Mouse (Mus musculus) lung, embryonic 15.5 days (tissue): ENCODE results near the gene Pnlip. TPM values are rescaled to one million over a fixed set of nuclear protein-coding genes. Genes with fewer than 3 reads are reported as not detected.

ENCODE experiments used
- ATAC-seq: fragments of 200-750 bp; cut with Nextera tagmentation; 2 replicates; pipeline ENCODE4 v1.8.0; 2017; ENCODE audit warnings: moderate number of reproducible peaks, borderline replicate concordance; ENCODE audit not compliant: low FRiP score, low TSS enrichment; ENCODE audit errors: extremely low read depth
- H3K27ac ChIP-seq: fragments of 300-500 bp; sonication (generic); 2 replicates; pipeline ENCODE4 v1.5.1; 2015; ENCODE audit warnings: moderate library complexity, mild to moderate bottlenecking, inconsistent platforms
- H3K27me3 ChIP-seq: fragments of 300-500 bp; sonication (generic); 2 replicates; pipeline ENCODE4 v1.6.1; 2015; ENCODE audit warnings: inconsistent platforms
- H3K36me3 ChIP-seq: fragments of 300-500 bp; sonication (generic); 2 replicates; pipeline ENCODE4 v1.6.1; 2015; ENCODE audit warnings: inconsistent platforms
- H3K4me1 ChIP-seq: fragments of 300-500 bp; sonication (generic); 2 replicates; pipeline ENCODE4 v1.6.1; 2015; ENCODE audit warnings: inconsistent platforms
- H3K4me2 ChIP-seq: fragments of 300-500 bp; sonication (generic); 2 replicates; pipeline ENCODE4 v1.6.1; 2015; ENCODE audit warnings: inconsistent platforms, mild to moderate bottlenecking, moderate library complexity
- H3K4me3 ChIP-seq: fragments of 300-500 bp; sonication (generic); 2 replicates; pipeline ENCODE4 v1.5.1; 2015; ENCODE audit warnings: mild to moderate bottlenecking, inconsistent platforms
- H3K9ac ChIP-seq: fragments of 300-500 bp; sonication (generic); 2 replicates; pipeline ENCODE4 v1.6.1; 2015; ENCODE audit warnings: inconsistent platforms
- H3K9me3 ChIP-seq: fragments of 300-500 bp; sonication (generic); 2 replicates; pipeline ENCODE4 v1.6.1; 2016; ENCODE audit warnings: inconsistent platforms
- WGBS: fragments of 180-500 bp; shearing (Covaris S2); methylation state at CpG from one replicate; pipeline ENCODE4 v1.1.7; 2015; 5-methylcytosine and 5-hydroxymethylcytosine counted together
- polyA plus RNA-seq: library from polyadenylated mRNA; unstranded; fragments of >200 nt; fragmentation: Nextera tagmentation; extraction: Ambion mirVana; gene quantifications from 2 replicates; pipeline ENCODE4 v1.2.1, GENCODE M21; 2015

Gene Pnlip
- polyA plus RNA-seq, 1 experiment from 2014 or later, result not detected

DNA sequence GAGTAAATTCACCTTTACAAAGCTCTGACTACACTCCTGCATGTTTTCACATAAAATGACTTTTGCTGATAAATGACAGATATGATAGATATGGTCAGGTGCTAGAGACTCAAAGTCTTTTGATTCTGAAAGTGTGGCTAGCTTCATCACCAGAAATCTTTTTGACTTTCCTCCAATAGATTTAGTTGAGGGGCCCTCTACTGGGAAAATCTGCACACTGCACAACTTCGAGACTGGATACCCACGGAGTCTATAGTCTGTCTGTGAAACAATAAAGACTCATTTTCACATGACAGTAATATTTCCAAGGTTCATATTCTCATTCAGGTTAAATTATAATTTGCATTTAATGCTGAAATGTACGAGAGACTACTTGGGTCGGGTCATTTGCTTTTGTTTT, 9.8 kb downstream of the Pnlip start:
- no peak for ATAC-seq
- Histone ChIP-seq H3K36me3 (no peaks in the 10 kb centered on the region), H3K4me3 (no peak overlapping the region), H3K4me1 (no peaks in the 10 kb centered on the region), H3K4me2 (no peak overlapping the region), H3K9me3 (no peaks in the 10 kb centered on the region), H3K27me3 (no peaks in the 10 kb centered on the region), H3K9ac (no peak overlapping the region), H3K27ac (no peak overlapping the region)
- WGBS, result 53% methylated on average over 4 of the region's 4 CpGs

DNA sequence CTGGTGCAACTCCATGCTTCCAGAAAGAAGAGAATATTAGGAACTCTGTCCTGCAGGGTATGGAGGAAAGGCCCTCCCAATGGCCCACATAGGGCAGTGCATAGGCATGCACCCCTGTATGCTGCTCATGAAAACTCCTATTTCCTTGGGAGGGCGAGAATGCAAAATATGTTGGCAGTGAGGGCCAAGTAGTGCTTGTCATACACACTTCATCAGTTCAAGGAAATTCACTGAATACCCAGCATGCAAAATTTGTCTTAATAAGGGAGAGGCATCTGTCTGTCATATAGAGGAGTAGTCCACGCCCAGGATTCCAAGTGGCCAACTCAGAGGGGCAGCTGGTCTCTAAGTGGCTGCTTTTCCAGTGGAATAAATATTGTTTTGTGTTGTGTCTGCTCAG, 11.0 kb downstream of the Pnlip start:
- ATAC-seq, result no peak
- H3K4me3 ChIP-seq, result no peak overlapping the region
- no peaks in the 10 kb centered on the region for H3K36me3 ChIP-seq
- WGBS, result 61% methylated on average over 2 of the region's 2 CpGs
- no peaks in the 10 kb centered on the region for H3K9me3 ChIP-seq
- H3K4me1 ChIP-seq, result no peaks in the 10 kb centered on the region
- no peak overlapping the region for H3K4me2 ChIP-seq
- H3K9ac ChIP-seq, result no peak overlapping the region
- no peaks in the 10 kb centered on the region for H3K27me3 ChIP-seq
- H3K27ac ChIP-seq, result no peak overlapping the region

DNA sequence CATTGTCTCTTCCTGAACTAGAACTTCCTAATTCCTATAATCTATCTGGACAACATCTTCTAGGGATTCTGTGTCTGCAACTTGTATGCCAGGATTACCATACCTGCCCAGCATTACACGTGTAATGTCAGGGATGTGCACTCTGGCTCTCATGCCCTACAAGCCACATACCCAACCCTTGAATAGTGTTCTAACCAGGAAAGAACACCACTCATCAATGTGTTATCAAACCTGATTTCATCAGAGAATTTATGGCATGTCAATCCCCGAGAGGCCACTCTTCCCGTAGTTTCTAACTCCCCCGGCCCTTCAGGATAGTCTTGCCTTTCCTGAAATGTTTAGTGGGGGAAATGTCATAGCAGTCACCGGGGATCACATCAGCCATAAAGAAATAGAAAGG, 12.6 kb downstream of the Pnlip start:
- WGBS, result 68% methylated on average over 5 of the region's 5 CpGs
- H3K4me3 ChIP-seq, result no peak overlapping the region
- no peak overlapping the region for H3K9ac ChIP-seq
- H3K4me1 ChIP-seq, result no peaks in the 10 kb centered on the region
- no peaks in the 10 kb centered on the region for H3K9me3 ChIP-seq
- no peak overlapping the region for H3K4me2 ChIP-seq
- no peaks in the 10 kb centered on the region for H3K27me3 ChIP-seq
- H3K27ac ChIP-seq, result no peak overlapping the region
- no peak for ATAC-seq
- H3K36me3 ChIP-seq, result no peaks in the 10 kb centered on the region

DNA sequence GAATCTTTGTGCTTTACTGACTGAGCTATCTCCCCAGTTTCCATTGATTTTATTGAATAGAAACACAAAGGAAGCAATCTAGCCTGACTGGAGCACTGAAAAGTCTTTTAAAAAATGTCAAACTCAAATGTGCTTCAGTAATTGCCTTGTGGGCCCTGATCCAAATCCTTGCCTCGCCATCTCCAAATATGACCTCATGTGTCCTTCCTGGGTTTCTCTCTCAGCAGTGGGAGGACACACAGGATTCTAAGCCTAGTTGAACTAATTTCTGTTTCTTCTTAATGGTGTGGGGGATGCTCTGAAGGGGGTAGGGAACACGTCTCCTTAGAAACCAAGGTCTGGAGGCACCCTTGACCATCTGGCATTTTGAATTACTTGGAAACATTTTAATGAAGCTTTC, 22.3 kb downstream of the Pnlip start:
- Histone ChIP-seq H3K4me3 (no peak overlapping the region), H3K4me1 (no peaks in the 10 kb centered on the region), H3K9ac (no peak overlapping the region), H3K9me3 (no peaks in the 10 kb centered on the region), H3K27me3 (no peaks in the 10 kb centered on the region), H3K27ac (no peak overlapping the region), H3K36me3 (no peaks in the 10 kb centered on the region), H3K4me2 (no peak overlapping the region)
- WGBS, result 36% methylated on average over 2 of the region's 2 CpGs
- no peak for ATAC-seq

GRCm38 (mm10) chr19:58677117-58677516, 24.8 kb downstream of the Pnlip start:
- Histone ChIP-seq H3K27ac (no peak overlapping the region), H3K36me3 (no peaks in the 10 kb centered on the region), H3K4me3 (no peak overlapping the region), H3K4me1 (no peaks in the 10 kb centered on the region), H3K27me3 (no peaks in the 10 kb centered on the region), H3K9me3 (no peaks in the 10 kb centered on the region), H3K4me2 (no peak overlapping the region), H3K9ac (no peak overlapping the region)
- no peak for ATAC-seq
- WGBS, result 61% methylated on average over 8 of the region's 8 CpGs

- Histone ChIP-seq H3K4me3 (no peak overlapping the region), H3K27me3 (no peaks in the 10 kb centered on the region), H3K4me1 (no peaks in the 10 kb centered on the region), H3K9me3 (no peaks in the 10 kb centered on the region), H3K4me2 (no peak overlapping the region), H3K27ac (no peak overlapping the region), H3K9ac (no peak overlapping the region), H3K36me3 (no peaks in the 10 kb centered on the region)
- no peak for ATAC-seq
- WGBS, result 62% methylated on average over 1 of the region's 1 CpGs
These were observed 36.6 kb downstream of the Pnlip start for GRCm38 (mm10) chr19:58688933-58689332.

DNA sequence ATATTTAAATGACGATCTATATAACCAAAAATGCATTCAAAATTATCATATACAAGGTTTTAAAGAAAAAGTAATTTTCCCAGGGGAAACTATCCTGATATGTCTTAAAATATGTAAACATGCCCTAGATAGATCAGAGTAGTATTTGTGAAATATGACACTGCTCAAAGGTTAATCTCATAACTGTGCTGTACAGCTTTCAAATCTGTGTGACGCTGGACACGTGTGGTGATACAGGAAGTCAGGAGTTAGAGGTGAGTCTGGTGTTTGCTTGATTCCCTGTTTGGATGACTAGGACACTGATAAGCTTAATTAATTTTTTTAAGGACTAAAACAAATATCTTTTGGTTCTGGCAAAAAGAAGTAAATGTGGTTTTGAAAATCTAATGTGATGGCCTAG, 43.0 kb downstream of the Pnlip start:
- ATAC-seq, result no peak
- H3K9me3 ChIP-seq, result no peaks in the 10 kb centered on the region
- 53% methylated on average over 3 of the region's 3 CpGs for WGBS

DNA sequence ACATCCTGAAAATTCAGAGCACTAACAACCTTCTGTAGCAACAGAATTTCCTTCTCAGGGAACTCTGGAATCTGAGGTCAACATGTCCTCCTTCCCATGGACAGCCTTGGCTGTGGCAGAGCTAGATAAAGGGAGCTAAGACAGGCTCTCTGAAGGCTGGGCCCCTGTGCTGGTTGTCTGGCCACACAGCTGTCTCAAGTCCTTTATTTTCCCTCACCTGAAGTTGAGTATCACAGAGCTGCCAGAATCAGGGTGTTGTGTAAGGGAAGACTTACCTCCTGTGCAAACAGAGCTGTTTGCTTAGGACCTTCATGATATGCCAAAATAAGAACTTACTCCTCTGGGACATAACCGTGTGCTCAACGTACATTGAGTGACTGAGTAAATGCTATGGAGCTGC, 43.9 kb downstream of the Pnlip start:
- no peaks in the 10 kb centered on the region for H3K27me3 ChIP-seq
- no peaks in the 10 kb centered on the region for H3K9me3 ChIP-seq
- no peak for ATAC-seq
- no peak overlapping the region for H3K4me3 ChIP-seq
- no peak overlapping the region for H3K4me2 ChIP-seq
- no peak overlapping the region for H3K9ac ChIP-seq
- WGBS, result 37% methylated on average over 2 of the region's 2 CpGs
- no peaks in the 10 kb centered on the region for H3K4me1 ChIP-seq
- H3K27ac ChIP-seq, result no peak overlapping the region
- no peaks in the 10 kb centered on the region for H3K36me3 ChIP-seq

More for the DNA sequence above, 43.0 kb downstream of the Pnlip start:
- H3K27me3 ChIP-seq, result no peaks in the 10 kb centered on the region
- H3K36me3 ChIP-seq, result no peaks in the 10 kb centered on the region
- no peaks in the 10 kb centered on the region for H3K4me1 ChIP-seq
- H3K4me3 ChIP-seq, result no peak overlapping the region
- no peak overlapping the region for H3K9ac ChIP-seq
- H3K4me2 ChIP-seq, result no peak overlapping the region
- no peak overlapping the region for H3K27ac ChIP-seq

DNA sequence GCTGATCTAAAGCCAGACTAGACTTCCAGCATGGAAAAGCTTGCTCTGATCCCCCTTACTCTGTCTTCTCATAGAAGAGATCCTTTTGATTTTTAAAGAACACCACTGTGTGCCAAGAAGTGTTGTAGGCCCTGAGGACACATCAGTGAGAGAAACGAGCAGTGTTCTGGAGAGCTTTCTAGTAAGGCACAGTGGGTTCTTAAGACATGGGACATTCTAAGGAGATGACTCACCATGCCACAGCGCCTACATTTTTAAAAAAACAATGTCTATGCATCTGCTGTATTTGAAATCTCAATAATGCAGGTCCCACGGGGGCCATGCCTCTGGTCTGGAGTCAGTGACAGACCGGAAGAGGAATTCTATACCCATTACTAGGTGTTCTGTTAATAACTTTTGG, 52.3 kb downstream of the Pnlip start:
- no peak overlapping the region for H3K27ac ChIP-seq
- H3K4me3 ChIP-seq, result no peak overlapping the region
- no peaks in the 10 kb centered on the region for H3K36me3 ChIP-seq
- no peaks in the 10 kb centered on the region for H3K27me3 ChIP-seq
- ATAC-seq, result no peak
- no peaks in the 10 kb centered on the region for H3K4me1 ChIP-seq
- 77% methylated on average over 4 of the region's 4 CpGs for WGBS
- H3K9ac ChIP-seq, result no peak overlapping the region
- no peak overlapping the region for H3K4me2 ChIP-seq
- H3K9me3 ChIP-seq, result no peaks in the 10 kb centered on the region

- Histone ChIP-seq H3K9ac (no peak overlapping the region), H3K27me3 (no peaks in the 10 kb centered on the region), H3K4me3 (no peak overlapping the region), H3K36me3 (no peaks in the 10 kb centered on the region), H3K4me2 (no peak overlapping the region), H3K27ac (no peak overlapping the region), H3K9me3 (no peaks in the 10 kb centered on the region), H3K4me1 (no peaks in the 10 kb centered on the region)
- 62% methylated on average over 3 of the region's 3 CpGs for WGBS
- no peak for ATAC-seq
These were observed 56.3 kb downstream of the Pnlip start for GRCm38 (mm10) chr19:58708611-58709010.

DNA sequence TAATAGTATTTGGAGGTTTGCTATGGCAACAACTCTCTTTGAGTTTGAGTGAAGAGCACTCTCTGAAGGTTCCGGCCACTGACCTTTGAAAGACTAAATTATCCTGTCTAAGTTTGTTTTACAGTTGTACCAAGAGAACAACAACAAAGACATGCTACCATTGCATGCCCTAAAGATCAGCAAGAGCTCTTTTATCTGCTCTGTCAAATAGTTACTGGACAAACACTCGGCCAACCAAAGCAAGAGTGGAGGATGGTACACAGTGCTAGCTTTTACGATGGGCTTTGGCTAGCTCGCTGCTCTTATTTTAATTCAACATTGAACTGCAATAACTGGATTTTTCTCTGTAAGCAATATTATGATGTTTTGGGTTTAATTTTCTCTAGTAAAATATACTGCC, 65.6 kb downstream of the Pnlip start:
- no peak overlapping the region for H3K4me2 ChIP-seq
- no peaks in the 10 kb centered on the region for H3K4me1 ChIP-seq
- no peaks in the 10 kb centered on the region for H3K27me3 ChIP-seq
- no peak overlapping the region for H3K4me3 ChIP-seq
- no peak overlapping the region for H3K27ac ChIP-seq
- 59% methylated on average over 4 of the region's 4 CpGs for WGBS
- H3K36me3 ChIP-seq, result no peaks in the 10 kb centered on the region
- H3K9ac ChIP-seq, result no peak overlapping the region
- ATAC-seq, result no peak
- H3K9me3 ChIP-seq, result no peaks in the 10 kb centered on the region

DNA sequence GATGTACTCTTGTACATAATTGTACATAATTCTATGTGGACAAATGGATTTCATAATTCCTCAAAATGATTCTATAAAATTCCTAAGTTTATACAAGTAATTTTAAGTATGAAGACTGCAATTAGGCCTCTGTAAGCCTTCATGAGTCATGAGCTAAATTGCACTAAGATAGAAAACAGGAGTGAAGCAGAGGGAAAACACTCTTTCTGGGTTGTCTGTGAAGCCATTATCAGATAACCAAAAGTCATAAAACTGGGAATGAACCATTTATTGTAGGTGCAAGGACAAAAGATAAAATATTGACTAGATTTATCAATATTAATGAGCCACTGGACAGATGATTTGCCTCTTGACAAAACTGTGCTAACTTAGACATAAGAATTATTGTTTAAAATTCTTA, 68.1 kb downstream of the Pnlip start:
- no peak overlapping the region for H3K4me2 ChIP-seq
- H3K36me3 ChIP-seq, result no peaks in the 10 kb centered on the region
- no peak overlapping the region for H3K4me3 ChIP-seq
- H3K9me3 ChIP-seq, result no peaks in the 10 kb centered on the region
- ATAC-seq, result no peak
- no peak overlapping the region for H3K27ac ChIP-seq
- no peaks in the 10 kb centered on the region for H3K4me1 ChIP-seq
- no peaks in the 10 kb centered on the region for H3K27me3 ChIP-seq
- H3K9ac ChIP-seq, result no peak overlapping the region

- H3K27ac ChIP-seq, result no peak overlapping the region
- ATAC-seq, result no peak
- WGBS, result 66% methylated on average over 5 of the region's 5 CpGs
- peaks cover 12% of the 10 kb centered on the region; the same call in 1 of the 2 replicates for H3K4me1 ChIP-seq
- no peak overlapping the region for H3K4me3 ChIP-seq
- H3K4me2 ChIP-seq, result no peak overlapping the region
- no peaks in the 10 kb centered on the region for H3K27me3 ChIP-seq
- H3K9ac ChIP-seq, result no peak overlapping the region
- H3K9me3 ChIP-seq, result no peaks in the 10 kb centered on the region
- H3K36me3 ChIP-seq, result no peaks in the 10 kb centered on the region
These were observed 74.3 kb downstream of the Pnlip start for GRCm38 (mm10) chr19:58726551-58726950.
